Mouse (Mus musculus) left cerebral cortex, postnatal 25 days (tissue): ENCODE measurements around the gene Nubp1. TPM values are rescaled to one million over a fixed set of nuclear protein-coding genes. Genes with fewer than 3 reads are reported as not detected.

ENCODE experiments used
- DNase-seq, 2 experiments: peaks; one replicate each; pipeline ENCODE4 v3.0.0; 2022; ENCODE audit warnings: low spot score in 2 of 2, mixed read lengths in 1 of 2
- intact Hi-C: fragments of 180-260 bp; cut with DNase I; formaldehyde crosslinking; loops from one replicate; pipeline ENCODE4 v1.15.1; 2025
- total RNA-seq, 2 experiments: library from RNA; stranded (reverse); gene quantifications; 2 replicates each; pipeline ENCODE4 v1.2.3; 2021

Nubp1 gene
- total RNA-seq, 2 experiments from 2014 or later, result 16.4 to 21.1 TPM

- intact Hi-C loops, result loop anchor here (5.0 kb wide), 2 partner anchors 117 to 312 kb away; no protein-coding TSS in a partner anchor
- peak; percentile 82 to 88 for DNase-seq
Measured at GRCm38 (mm10) chr16:10399160-10399559, 12.6 kb upstream of the Nubp1 start.

GRCm38 (mm10) chr16:10415976-10416375 lies 4.2 kb downstream of the Nubp1 start:
- intact Hi-C loops, result loop anchor here (1.0 kb wide), 1 partner anchor 105 kb away; no protein-coding TSS in a partner anchor
- DNase-seq, result peak in 1 of 2 experiments; percentile 35

GRCm38 (mm10) chr16:10416866-10417265 lies 5.1 kb downstream of the Nubp1 start:
- DNase-seq, result no peak
- intact Hi-C loops, result loop anchor here (1.0 kb wide), 1 partner anchor 104 kb away; no protein-coding TSS in a partner anchor

GRCm38 (mm10) chr16:10417723-10418259 lies 6.0 kb downstream of the Nubp1 start:
- intact Hi-C loops, result no loop called here
- DNase-seq, result no peak

GRCm38 (mm10) chr16:10420447-10421054 lies 8.8 kb downstream of the Nubp1 start:
- DNase-seq, result no peak
- intact Hi-C loops, result no loop called here

- intact Hi-C loops, result no loop called here
Measured at GRCm38 (mm10) chr16:10431911-10432310, 20.2 kb downstream of the Nubp1 start.

GRCm38 (mm10) chr16:10432387-10432786 lies 20.6 kb downstream of the Nubp1 start:
- intact Hi-C loops, result no loop called here
- DNase-seq, result peak in 1 of 2 experiments; percentile 54

More at GRCm38 (mm10) chr16:10431911-10432310, 20.2 kb downstream of the Nubp1 start:
- DNase-seq, result no peak

- intact Hi-C loops, result no loop called here
- no peak for DNase-seq
Measured at GRCm38 (mm10) chr16:10433344-10433743, 21.6 kb downstream of the Nubp1 start.

GRCm38 (mm10) chr16:10436166-10436565 lies 24.4 kb downstream of the Nubp1 start:
- intact Hi-C loops, result no loop called here
- DNase-seq, result no peak

- no peak for DNase-seq
- intact Hi-C loops, result no loop called here
Measured at GRCm38 (mm10) chr16:10438055-10438454, 26.3 kb downstream of the Nubp1 start.

- DNase-seq, result no peak
- intact Hi-C loops, result no loop called here
Measured at GRCm38 (mm10) chr16:10441328-10441727, 29.6 kb downstream of the Nubp1 start.

- DNase-seq, result no peak
- intact Hi-C loops, result no loop called here
Measured at GRCm38 (mm10) chr16:10441761-10442160, 30.0 kb downstream of the Nubp1 start.

- DNase-seq, result peak in 1 of 2 experiments; percentile 54
- intact Hi-C loops, result no loop called here
Measured at GRCm38 (mm10) chr16:10443723-10444122, 32.0 kb downstream of the Nubp1 start.

- intact Hi-C loops, result no loop called here
Measured at GRCm38 (mm10) chr16:10446573-10447263, 35.0 kb downstream of the Nubp1 start.

GRCm38 (mm10) chr16:10447264-10447594 lies 35.5 kb downstream of the Nubp1 start, which contains the start of gene Tvp23a:
Gene Tvp23a (minus strand): TSS chr16:10447362.
- DNase-seq, result peak; percentile 85 to 95
- intact Hi-C loops, result no loop called here

More at GRCm38 (mm10) chr16:10446573-10447263, 35.0 kb downstream of the Nubp1 start:
- DNase-seq, result no peak

- intact Hi-C loops, result no loop called here
Measured at GRCm38 (mm10) chr16:10447781-10448180, 36.0 kb downstream of the Nubp1 start.

GRCm38 (mm10) chr16:10448931-10449330 lies 37.2 kb downstream of the Nubp1 start:
- no peak for DNase-seq
- intact Hi-C loops, result no loop called here

More at GRCm38 (mm10) chr16:10447781-10448180, 36.0 kb downstream of the Nubp1 start:
- DNase-seq, result no peak

GRCm38 (mm10) chr16:10451906-10452305 lies 40.2 kb downstream of the Nubp1 start:
- intact Hi-C loops, result no loop called here
- no peak for DNase-seq

GRCm38 (mm10) chr16:10452445-10452896 lies 40.7 kb downstream of the Nubp1 start:
- DNase-seq, result peak; percentile 65 to 79
- intact Hi-C loops, result no loop called here

- DNase-seq, result no peak
- intact Hi-C loops, result no loop called here
Measured at GRCm38 (mm10) chr16:10453872-10454582, 42.3 kb downstream of the Nubp1 start.
